Mouse (Mus musculus): Measurements from ENCODE around the gene Gm13101. TPM values are rescaled to one million over a fixed set of nuclear protein-coding genes. Genes with fewer than 3 reads are reported as not detected.
"Not testable (repeated sequence)": the region's sequence is repeated elsewhere in the genome, so short reads cannot be mapped to it uniquely, and the experiment has no call there.

Gene Gm13101
- not detected in 2 replicates for polyA plus RNA-seq (2014; fragmentation: Nextera tagmentation; extraction: Ambion mirVana)

- not testable (repeated sequence) for H3K9me3 ChIP-seq (ENCODE audit: control insufficient read depth, low read length); H3K4me2 ChIP-seq (replicated peaks; ENCODE audit: low read depth, low read length); H3K4me3 ChIP-seq (ENCODE audit: low read length); H3K36me3 ChIP-seq (ENCODE audit: control insufficient read depth, insufficient read depth, low read length); H3K27me3 ChIP-seq (ENCODE audit: control insufficient read depth, insufficient read depth, low read length); H3K4me1 ChIP-seq (ENCODE audit: control insufficient read depth, insufficient read depth, low read length); H3K27ac ChIP-seq (ENCODE audit: low read depth, low read length); ATAC-seq (ENCODE audit: low FRiP score, low TSS enrichment); H3K9ac ChIP-seq (ENCODE audit: low read depth, low read length)
- WGBS = 52% methylated on average over 2 of the region's 2 CpGs
Measured at GRCm38 (mm10) chr4:143966850-143967249, at the start of gene Gm13101. Gm13101 (minus strand) TSS chr4:143966950.

GRCm38 (mm10) chr4:143994269-143994668 is 27.5 kb upstream of the Gm13101 start, which contains the start of gene Pramef17:
Pramef17 (minus strand) TSS chr4:143994369.
- H3K36me3 ChIP-seq (ENCODE audit: control insufficient read depth, insufficient read depth, low read length); H3K27me3 ChIP-seq (ENCODE audit: control insufficient read depth, insufficient read depth, low read length); H3K4me2 ChIP-seq (replicated peaks; ENCODE audit: low read depth, low read length); ATAC-seq (ENCODE audit: low FRiP score, low TSS enrichment); H3K4me3 ChIP-seq (ENCODE audit: low read length); H3K9ac ChIP-seq (ENCODE audit: low read depth, low read length); H3K27ac ChIP-seq (ENCODE audit: low read depth, low read length); H3K9me3 ChIP-seq (ENCODE audit: control insufficient read depth, low read length); H3K4me1 ChIP-seq (ENCODE audit: control insufficient read depth, insufficient read depth, low read length): not testable (repeated sequence)
- WGBS = 78% methylated on average over 3 of the region's 3 CpGs

GRCm38 (mm10) chr4:143988126-143988525 is 21.4 kb upstream of the Gm13101 start:
- not testable (repeated sequence) for H3K9me3 ChIP-seq (ENCODE audit: control insufficient read depth, low read length); H3K27ac ChIP-seq (ENCODE audit: low read depth, low read length); H3K4me3 ChIP-seq (ENCODE audit: low read length); H3K36me3 ChIP-seq (ENCODE audit: control insufficient read depth, insufficient read depth, low read length); ATAC-seq (ENCODE audit: low FRiP score, low TSS enrichment); H3K27me3 ChIP-seq (ENCODE audit: control insufficient read depth, insufficient read depth, low read length); H3K9ac ChIP-seq (ENCODE audit: low read depth, low read length); H3K4me1 ChIP-seq (ENCODE audit: control insufficient read depth, insufficient read depth, low read length); H3K4me2 ChIP-seq (replicated peaks; ENCODE audit: low read depth, low read length)
- WGBS = 99% methylated on average over 14 of the region's 17 CpGs

- not testable (repeated sequence) for H3K9me3 ChIP-seq (ENCODE audit: control insufficient read depth, low read length); H3K4me2 ChIP-seq (replicated peaks; ENCODE audit: low read depth, low read length); H3K9ac ChIP-seq (ENCODE audit: low read depth, low read length); H3K27ac ChIP-seq (ENCODE audit: low read depth, low read length); H3K4me3 ChIP-seq (ENCODE audit: low read length); H3K36me3 ChIP-seq (ENCODE audit: control insufficient read depth, insufficient read depth, low read length); H3K27me3 ChIP-seq (ENCODE audit: control insufficient read depth, insufficient read depth, low read length); ATAC-seq (ENCODE audit: low FRiP score, low TSS enrichment); H3K4me1 ChIP-seq (ENCODE audit: control insufficient read depth, insufficient read depth, low read length)
- WGBS = 97% methylated on average over 8 of the region's 17 CpGs
Measured at GRCm38 (mm10) chr4:143987475-143987941, 20.8 kb upstream of the Gm13101 start.

GRCm38 (mm10) chr4:143985733-143986132 is 19.0 kb upstream of the Gm13101 start:
- not testable (repeated sequence) for H3K4me2 ChIP-seq (replicated peaks; ENCODE audit: low read depth, low read length); H3K36me3 ChIP-seq (ENCODE audit: control insufficient read depth, insufficient read depth, low read length)
- WGBS = 100% methylated on average over 2 of the region's 9 CpGs

GRCm38 (mm10) chr4:143985165-143985564 is 18.4 kb upstream of the Gm13101 start:
- H3K4me2 ChIP-seq (replicated peaks; ENCODE audit: low read depth, low read length); ATAC-seq (ENCODE audit: low FRiP score, low TSS enrichment): not testable (repeated sequence)

More at GRCm38 (mm10) chr4:143985733-143986132, 19.0 kb upstream of the Gm13101 start:
- not testable (repeated sequence) for H3K9me3 ChIP-seq (ENCODE audit: control insufficient read depth, low read length); H3K4me3 ChIP-seq (ENCODE audit: low read length); ATAC-seq (ENCODE audit: low FRiP score, low TSS enrichment); H3K27ac ChIP-seq (ENCODE audit: low read depth, low read length); H3K4me1 ChIP-seq (ENCODE audit: control insufficient read depth, insufficient read depth, low read length); H3K9ac ChIP-seq (ENCODE audit: low read depth, low read length); H3K27me3 ChIP-seq (ENCODE audit: control insufficient read depth, insufficient read depth, low read length)

GRCm38 (mm10) chr4:143983446-143983845 is 16.7 kb upstream of the Gm13101 start:
- H3K27me3 ChIP-seq (ENCODE audit: control insufficient read depth, insufficient read depth, low read length); H3K4me3 ChIP-seq (ENCODE audit: low read length); H3K4me2 ChIP-seq (replicated peaks; ENCODE audit: low read depth, low read length); H3K36me3 ChIP-seq (ENCODE audit: control insufficient read depth, insufficient read depth, low read length); H3K27ac ChIP-seq (ENCODE audit: low read depth, low read length); H3K9me3 ChIP-seq (ENCODE audit: control insufficient read depth, low read length); H3K9ac ChIP-seq (ENCODE audit: low read depth, low read length); H3K4me1 ChIP-seq (ENCODE audit: control insufficient read depth, insufficient read depth, low read length); ATAC-seq (ENCODE audit: low FRiP score, low TSS enrichment): not testable (repeated sequence)
- no CpG with 5 or more reads among the region's 1 CpGs for WGBS

More at GRCm38 (mm10) chr4:143985165-143985564, 18.4 kb upstream of the Gm13101 start:
- not testable (repeated sequence) for H3K36me3 ChIP-seq (ENCODE audit: control insufficient read depth, insufficient read depth, low read length); H3K27ac ChIP-seq (ENCODE audit: low read depth, low read length); H3K4me3 ChIP-seq (ENCODE audit: low read length); H3K27me3 ChIP-seq (ENCODE audit: control insufficient read depth, insufficient read depth, low read length); H3K9me3 ChIP-seq (ENCODE audit: control insufficient read depth, low read length); H3K9ac ChIP-seq (ENCODE audit: low read depth, low read length); H3K4me1 ChIP-seq (ENCODE audit: control insufficient read depth, insufficient read depth, low read length)
- WGBS = no CpG with 5 or more reads among the region's 7 CpGs

GRCm38 (mm10) chr4:143950916-143951315 is 15.8 kb downstream of the Gm13101 start, which contains the start of gene Pramef25:
Pramef25 (minus strand) TSS chr4:143951016.
- H3K9ac ChIP-seq (ENCODE audit: low read depth, low read length); H3K27ac ChIP-seq (ENCODE audit: low read depth, low read length); H3K36me3 ChIP-seq (ENCODE audit: control insufficient read depth, insufficient read depth, low read length); H3K9me3 ChIP-seq (ENCODE audit: control insufficient read depth, low read length); H3K4me1 ChIP-seq (ENCODE audit: control insufficient read depth, insufficient read depth, low read length); H3K4me2 ChIP-seq (replicated peaks; ENCODE audit: low read depth, low read length); H3K27me3 ChIP-seq (ENCODE audit: control insufficient read depth, insufficient read depth, low read length); ATAC-seq (ENCODE audit: low FRiP score, low TSS enrichment); H3K4me3 ChIP-seq (ENCODE audit: low read length): not testable (repeated sequence)
- WGBS = 93% methylated on average over 1 of the region's 1 CpGs

Data from kidney, embryonic 14.5 days (tissue).